Mouse (Mus musculus) B cell, adult 2 months (primary cell): ENCODE data around the gene Fbxw11.
A peak's percentile ranks its signal among the peaks of the same experiment; 100 is the strongest.
"Not testable (repeated sequence)": the region's sequence is repeated elsewhere in the genome, so short reads cannot be mapped to it uniquely, and the experiment has no call there.

Source experiments
- DNase-seq, 2 experiments: peaks; one replicate each; pipeline ENCODE4 v3.0.0; 2022

Gene Fbxw11

DNA sequence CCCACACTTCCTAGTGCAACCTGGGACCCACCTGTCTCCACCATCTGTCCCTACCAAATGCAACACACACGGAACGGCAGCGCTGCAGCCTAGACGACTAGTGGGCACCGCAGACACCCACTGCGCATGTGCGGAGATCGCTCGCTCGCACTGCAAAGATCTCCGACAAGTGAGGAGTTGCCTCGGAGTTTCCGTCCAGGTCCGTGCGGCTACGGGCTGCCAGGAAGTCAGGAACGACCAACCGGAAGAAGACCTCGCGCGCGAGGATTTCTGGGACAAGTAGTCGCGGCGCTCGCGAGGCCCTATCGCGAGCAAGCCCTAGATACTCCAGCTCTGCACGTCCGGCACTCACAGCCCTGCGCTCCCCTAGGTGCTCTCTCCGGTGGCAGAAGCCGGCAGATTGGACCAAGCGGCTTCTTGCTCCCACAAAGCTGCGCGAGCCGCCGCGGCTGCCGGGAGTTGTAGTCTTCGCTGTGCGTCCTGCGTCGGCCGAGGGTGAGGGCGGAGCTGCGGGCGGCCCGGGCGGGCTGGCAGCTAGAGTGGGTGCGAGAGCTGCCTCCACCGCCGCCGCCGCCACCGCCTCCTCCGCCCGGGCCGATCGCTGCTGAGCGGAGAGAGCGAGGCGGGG, at the start of gene Fbxw11:
Gene Fbxw11, plus strand, starts transcription at position 476 of the 628 bp plus-strand sequence.
- peak; percentile 91 to 92 for DNase-seq

DNA sequence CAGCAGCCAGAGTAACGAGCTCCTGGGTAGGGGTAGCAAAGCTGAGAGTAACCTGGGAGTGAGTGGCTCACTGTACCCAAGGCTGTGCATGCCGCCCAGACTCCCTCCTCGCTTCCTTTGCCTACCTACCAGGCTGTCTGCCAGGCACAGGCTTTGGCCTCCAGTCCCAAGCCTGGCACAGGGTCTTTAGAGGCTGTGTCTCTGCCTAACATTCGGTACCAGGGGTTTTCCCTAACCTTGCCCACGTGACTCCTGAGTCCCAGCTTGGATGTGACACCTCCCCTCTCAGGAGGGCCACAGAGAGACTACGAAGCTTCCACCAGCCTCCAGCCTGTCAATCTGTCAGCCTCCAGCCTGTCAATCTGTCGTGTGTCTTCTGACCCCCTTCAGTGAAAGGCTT, 49.4 kb upstream of the Fbxw11 start:
- DNase-seq: no peak

DNA sequence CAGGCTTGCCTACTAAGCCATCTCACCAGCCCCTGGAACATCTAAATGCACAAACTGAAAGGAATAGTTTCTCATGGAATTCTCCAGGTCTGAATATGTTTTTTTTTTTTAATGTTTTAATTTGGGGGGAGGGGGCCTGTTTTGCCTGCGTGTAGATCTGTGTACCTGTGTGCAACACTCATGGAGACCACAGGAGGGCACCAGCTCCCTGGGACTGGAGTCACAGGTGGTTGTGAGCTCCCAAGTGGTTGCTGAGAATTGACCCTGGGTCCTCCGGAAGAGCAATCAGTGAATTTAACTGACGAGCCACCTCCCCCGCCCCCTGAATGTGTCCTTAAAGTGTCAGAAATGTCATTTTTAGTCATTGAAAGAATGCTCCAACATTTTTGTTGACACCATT, 48.4 kb upstream of the Fbxw11 start:
- DNase-seq: no peak

DNA sequence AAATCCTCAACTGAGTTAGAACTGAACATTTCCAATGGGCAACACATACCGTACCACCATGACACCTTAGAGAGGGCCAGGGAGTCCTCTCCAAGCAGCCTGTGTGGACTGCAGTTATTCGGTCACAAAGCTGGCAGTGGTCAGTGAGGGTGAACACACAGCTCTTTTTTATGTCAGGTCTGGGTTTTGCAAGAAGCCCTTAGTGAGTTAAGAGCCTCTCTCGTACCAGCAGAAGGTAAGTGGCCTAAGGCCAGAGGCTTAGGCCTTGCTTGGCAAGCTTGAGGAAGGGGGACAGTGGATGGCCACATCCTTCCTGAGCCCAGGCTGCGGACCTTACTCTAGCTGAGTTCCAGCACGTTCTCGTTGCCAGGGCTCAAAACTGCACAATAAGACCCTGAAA, 42.2 kb upstream of the Fbxw11 start:
- no peak for DNase-seq

DNA sequence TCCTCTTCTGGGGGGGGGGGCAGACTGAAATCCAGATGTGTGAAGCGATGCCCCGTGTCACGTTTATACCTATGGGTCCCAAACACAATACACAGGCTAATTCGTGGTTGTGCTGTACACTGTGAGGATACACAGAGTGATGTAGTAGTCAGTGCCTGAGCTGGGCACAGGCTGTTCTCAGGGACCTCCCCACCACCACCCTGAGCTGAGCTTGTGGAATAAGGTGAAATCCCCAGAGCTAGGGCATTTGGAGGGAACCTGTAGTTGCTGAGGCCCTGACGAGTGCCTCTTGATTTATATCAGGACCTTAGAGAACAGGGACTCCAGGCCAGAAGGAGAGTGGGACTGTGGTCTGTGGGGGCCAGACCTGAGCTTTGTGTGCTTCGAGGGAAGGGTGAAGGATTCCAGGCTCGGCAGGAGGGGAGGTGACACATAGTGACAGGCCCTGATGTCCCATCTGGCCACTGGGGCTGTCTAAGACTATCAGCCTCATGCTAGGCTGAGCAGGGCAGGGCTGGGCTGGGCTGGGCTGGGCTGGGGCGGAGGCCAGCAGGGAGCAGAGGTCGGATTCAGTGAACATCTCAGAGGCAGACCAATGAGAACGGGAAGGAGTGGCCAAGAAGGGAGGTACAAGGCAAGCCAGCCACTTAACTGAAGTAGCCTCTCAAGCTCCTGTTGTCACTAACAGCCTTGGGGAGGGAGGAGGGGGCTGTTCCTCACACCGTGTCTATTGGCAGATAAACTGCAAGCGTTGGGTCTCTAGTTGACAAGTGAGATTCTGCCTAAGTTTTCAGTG, 40.8 kb upstream of the Fbxw11 start:
- DNase-seq: no peak

DNA sequence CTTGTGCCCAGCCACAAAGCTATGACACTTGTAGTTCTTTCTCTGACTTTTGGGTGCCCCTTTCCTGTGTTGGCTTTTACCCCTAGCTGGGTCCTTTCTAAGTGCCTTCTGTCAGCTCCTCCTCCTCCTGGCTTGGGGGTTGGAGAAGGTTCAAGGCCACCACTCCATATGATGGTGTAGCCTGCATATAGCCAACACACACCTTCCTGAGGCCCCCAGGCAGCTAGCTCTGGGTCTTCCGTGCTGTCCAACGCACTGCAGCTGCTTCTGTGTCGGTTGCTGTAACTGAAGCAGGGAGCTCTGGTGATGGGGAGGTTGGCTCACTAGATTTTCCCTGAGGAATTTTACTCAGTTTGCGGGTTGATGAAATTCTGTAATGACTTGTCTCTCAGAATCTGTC, 37.9 kb upstream of the Fbxw11 start:
- no peak for DNase-seq

DNA sequence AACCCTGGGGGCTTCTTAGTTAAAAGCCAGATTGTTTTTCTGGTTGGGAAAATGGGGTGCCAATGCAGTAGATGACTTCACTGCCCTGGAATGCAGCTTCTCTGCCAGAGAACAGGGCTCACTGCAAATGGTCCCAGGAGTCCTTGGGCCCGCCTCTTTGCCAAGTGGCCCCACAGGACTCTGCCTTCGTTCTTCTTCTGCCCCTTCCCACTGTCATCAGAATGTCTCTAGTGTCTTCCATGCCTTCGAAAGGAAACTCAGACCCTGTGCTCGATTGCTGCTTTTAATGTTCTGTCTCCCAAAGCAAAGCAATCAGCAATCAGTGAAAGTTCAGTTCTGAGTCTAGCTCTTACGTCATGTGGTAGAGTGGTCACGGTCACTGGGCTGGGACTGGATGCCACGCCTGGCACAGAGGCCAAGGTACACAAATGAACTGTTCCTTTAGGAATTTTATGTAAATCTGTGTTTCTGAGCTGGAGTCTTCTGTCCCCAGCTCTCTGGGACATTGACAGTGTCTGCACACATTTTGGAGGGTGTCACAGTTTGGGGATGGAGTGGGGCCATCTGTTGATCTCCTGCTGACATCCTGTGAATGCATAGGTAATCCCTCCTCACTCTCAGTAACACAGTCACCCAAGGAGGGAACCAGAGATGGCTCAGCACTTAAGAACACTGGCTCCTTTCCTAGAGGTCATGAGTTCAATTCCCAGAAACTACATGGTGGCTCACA, 37.2 kb upstream of the Fbxw11 start:
- no peak for DNase-seq

DNA sequence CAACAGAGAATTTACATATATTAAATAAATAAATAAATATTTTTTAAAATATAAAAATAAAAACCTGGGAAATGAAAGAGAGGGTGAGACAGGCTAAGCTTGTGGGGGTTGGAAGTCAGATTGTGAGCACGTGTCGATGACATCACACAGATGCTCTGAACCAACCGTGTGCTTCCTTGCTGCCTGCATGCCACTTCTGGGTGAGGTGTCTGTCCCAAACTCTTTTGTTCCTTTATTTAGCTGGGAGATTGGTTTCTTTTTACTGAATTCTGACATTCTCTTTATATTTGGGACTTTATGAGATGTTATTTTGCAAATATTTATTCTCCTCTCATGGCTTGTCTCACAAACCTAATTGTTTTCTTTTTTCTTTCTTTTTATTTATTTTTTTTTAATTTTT, 36.6 kb upstream of the Fbxw11 start:
- DNase-seq: no peak

DNA sequence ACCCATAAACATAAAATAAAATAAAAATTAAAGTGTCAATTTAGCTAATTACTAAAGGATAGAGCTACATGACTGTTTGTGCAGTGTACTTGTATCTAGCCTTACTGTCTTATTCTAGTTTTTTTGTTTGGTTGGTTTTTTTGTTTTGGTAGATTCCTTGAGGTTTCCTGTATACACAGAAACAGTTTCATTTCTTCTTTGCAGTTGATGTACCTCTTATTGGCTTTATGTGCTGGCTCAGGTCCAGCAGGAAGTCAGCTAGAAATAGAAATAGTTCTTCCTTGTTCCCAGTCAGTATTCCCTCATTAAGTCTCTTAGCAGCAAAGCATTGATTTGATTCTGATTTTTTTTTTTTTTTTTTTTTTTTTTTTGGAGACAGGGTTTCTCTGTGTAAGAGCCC, 35.2 kb upstream of the Fbxw11 start:
- no peak for DNase-seq

DNA sequence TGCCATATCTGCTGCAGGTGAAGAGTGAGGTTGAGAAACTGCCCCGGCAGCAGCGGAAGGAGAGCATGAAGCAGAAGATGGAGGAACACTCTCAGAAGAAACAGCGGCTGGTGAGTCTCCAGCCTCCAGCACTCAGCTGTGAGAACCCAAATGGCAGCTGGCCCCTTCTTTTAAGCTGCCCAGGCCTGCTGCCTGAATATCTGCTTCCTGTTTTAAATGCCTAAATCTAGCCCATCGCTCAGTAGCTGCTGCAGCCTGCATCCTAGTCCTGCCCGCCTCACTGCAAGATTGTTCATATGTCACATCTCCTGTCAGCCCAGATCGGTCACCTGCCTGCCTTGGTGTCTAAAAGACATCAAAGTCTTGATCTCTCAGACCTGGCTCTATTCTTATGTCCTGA, 31.9 kb upstream of the Fbxw11 start:
- no peak for DNase-seq

DNA sequence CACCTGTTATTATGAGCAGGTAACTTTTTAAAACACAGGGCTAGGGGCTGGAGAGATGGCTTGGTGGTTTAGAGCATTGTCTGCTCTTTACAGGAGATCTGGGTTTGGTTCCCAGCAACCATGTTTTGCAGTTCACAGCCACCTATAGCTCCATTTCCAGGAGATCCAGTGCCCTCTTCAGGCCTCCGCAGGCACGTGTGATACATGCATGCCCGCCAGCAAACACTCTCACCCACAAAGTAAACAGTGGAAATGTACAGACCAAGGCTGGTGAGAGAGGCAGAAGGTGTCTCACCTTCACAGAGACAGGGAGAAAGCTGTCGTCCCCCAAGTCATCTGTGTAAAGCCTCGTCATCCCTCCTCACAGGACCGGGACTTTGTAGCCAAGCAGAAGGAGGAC, 30.2 kb upstream of the Fbxw11 start:
- DNase-seq: no peak

DNA sequence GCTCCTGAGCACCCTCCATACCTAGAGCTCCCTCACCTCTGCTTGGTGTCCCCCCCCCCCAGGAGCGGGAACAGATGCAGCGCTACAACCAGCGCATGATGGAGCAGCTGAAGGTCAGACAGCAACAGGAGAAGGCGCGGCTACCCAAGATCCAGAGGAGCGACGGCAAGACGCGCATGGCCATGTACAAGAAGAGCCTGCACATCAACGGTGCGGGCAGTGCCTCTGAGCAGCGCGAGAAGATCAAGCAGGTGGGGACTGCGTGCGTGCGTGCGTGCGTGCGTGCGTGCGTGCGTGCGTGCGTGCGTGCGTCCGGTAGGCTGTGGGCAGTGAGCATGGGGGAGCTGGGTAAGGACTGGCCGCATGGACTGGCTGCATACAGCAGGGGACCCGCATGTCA, 28.1 kb upstream of the Fbxw11 start:
- DNase-seq: no peak

DNA sequence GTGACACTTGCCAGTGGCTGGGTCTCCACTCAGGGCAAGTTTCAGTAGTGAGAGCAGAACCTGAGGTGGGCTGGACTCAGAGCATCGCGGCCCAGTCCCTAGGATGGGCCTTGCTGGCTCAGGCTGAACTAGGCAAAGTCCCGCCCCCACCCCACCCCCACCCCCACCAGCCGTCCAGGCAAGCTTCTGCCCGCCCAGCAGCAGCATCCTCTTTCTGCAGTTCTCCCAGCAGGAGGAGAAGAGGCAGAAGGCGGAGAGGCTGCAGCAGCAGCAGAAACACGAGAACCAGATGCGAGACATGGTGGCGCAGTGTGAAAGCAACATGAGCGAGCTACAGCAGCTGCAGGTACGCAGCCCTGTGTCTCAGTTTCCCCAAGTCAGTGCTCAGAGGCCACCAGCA, 27.0 kb upstream of the Fbxw11 start:
- no peak for DNase-seq

DNA sequence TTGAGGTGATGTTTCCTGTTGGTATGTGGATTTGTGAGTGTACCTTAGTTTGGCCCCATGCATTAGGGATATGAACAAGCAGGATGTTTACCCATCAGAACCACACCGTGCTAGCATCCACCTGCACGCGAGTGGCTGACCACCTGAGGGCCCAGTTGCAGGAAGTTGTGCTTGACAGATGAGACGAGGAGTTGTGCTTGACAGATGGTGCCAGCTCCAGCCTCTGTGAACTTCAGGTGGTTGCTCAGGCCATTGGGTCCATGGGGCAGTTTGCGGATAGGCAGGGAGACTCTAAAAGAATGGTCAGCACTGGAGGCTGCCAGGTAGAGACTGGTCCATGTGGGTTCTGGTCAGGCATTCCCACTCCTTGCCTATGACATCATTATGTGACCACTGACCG, 26.4 kb upstream of the Fbxw11 start:
- DNase-seq: no peak

DNA sequence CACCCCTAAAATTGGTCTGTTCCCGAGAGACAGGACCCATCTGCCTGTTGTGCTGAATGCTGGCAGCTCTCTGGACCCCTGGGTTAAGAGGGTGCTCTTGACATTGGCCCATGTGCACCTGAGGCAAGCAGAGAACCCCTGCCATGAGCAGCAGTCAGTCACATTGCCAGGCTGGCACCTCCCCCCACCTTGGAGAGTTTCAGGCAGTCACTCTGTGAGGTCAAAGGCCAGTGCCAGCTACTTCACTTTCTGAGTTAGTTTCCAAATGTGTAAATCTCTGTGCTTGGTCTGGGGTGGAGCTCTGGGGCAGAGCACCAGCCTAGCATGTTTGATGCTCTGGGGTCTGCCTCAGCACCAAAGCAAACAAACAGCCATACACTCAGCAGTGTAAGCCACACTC, 24.5 kb upstream of the Fbxw11 start:
- no peak for DNase-seq

DNA sequence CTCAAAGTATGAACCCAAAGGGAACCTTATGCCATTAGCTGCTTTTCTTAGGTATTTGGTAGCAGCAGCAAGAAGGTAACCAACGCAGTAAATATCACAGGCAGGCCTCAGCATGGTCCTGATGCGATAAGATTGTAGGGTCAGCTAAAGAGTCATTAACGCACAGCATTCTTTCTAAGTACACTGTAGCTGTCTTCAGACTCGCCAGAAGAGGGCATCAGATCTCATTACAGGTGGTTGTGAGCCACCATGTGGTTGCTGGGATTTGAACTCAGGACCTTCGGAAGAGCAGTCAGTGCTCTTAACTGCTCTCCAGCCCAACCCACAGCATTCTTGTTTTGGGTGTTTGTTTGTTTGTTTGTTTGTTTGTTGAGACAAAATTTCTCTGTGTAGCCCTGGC, 23.9 kb upstream of the Fbxw11 start:
- DNase-seq: not testable (repeated sequence)

DNA sequence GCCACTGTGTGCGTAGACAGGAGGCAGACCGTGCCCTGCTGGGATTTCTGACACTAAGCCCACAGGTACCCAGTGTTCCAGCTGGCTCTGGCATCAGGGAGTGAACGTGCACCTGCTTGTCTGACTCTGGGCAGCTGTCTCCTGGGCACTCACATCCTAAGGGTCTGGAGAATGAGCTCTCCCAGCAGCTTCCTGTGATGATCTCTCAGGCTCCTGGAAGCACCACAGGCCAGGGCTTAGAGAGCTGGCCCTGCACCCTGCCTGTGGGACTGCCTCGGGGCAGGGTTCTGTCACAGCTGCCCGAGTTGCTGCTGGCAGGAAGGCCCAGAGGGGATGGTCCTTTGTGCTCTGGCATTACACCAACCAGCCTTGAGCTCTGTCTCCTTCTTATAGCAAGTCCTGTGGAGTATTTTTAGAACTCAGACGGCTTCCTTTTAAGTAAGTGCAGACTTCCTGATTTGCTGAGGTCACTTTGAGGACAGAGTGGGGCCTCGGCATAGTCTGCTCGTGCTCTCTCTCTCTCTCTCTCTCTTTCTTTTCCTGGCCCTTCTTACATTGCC, 23.2 kb upstream of the Fbxw11 start:
- peak; percentile 44 to 46 for DNase-seq

DNA sequence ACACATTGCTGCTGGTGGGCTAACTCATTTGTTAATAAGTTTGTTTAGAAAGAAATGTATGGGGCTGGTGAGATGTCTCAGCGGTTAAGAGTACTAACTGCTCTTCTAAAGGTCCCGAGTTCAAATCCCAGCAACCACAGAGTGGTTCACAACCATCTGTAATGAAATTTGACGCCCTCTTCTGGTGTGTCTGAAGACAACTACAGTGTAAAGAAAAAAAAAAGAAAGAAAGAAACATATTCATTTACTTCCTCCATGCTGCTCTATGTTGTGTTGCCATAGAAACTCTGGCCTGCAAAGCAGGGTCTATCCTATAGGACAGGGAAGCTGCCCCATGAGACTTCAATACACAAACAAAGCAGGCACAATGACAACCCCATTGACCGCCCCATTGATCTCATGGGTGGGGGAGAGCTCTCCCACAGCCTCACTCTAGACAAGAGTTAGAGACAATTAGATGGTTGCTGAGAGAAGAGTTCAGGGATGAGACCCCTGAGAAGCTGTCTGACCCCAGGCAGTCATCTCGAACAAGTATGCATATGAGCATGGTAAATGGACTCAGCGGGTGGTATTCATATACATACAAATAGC, 22.6 kb upstream of the Fbxw11 start:
- no peak for DNase-seq

DNA sequence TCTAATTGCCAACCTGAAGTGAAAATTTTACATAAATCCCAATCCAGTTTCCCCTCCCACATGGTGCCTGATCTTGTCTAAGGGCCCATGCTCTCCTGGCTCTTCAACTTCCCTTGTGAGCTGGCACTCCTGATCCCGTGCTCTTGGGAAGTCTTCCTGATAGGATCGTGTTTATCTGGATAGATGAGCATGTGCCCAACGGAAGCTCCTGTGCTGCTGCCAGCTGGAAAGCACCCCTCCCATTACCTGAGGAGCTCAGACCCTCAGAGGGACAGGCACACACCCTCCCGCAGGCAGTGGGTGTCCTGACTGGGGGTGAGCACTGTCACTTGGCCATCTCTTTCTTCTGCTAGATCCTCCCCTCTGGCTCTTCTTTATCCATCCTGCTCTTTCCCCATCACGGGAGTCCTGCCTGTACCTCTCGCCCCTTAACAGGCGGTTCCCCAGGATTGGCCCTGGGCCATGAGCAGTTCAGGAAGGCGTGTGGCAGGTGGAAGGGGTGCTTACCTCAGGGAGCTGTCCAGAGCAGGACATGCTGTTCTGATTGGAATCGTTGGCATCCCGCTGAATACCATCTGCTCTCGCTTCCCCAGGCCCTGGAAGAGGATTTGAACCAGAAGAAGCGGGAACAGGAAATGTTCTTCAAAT, 20.6 kb upstream of the Fbxw11 start:
- DNase-seq: no peak

DNA sequence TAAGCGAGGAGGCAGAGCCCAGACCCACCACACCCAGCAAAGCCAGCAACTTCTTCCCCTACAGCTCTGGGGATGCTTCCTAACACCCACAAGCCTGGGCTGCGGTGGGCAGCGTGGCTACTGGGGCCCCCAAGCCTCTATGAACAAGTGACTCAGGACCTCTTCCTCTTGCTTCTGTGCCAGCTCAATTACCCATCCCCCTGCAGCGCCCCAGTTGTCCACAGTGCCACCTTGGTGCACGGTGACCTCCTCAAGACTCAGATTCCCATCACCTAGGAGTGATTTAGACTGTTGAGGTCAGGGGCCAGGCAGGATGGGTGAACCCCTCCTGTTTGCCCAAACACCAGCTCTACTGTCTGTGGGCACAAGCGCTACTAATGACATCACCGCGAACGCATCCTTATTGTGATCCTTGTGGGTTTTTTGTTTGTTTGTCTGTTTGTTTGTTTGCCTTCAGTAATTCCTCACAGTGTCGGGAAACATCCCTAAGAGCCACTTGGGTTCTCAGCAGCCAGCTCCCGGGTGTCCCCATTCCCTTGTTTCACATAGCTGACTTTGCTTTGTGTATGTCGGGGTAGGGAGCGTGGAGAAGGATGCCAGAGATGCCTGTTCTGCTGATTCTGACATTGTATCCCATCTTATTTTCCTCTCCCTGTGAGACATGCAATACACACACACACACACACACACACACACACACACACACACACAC, 19.9 kb upstream of the Fbxw11 start:
- no peak for DNase-seq

DNA sequence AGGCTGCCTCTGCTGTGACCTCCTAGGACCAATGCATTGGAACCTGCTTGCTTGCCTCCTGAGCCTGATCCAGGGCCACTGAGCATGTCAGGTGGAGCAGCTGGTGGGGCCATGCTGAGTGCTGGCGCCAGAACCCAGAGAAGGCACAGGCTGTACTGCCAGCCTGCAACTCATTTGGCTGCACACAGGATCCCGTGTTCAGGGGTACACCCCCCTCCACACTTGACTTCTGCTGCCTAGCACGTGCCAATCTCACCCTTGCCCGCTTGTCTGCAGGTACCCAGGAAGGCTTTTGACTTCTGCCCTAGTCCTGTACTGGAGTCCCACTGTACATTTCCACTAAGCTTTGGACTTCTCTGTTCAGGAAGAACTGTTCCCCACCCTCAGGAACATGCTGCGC, 19.3 kb upstream of the Fbxw11 start:
- no peak for DNase-seq

DNA sequence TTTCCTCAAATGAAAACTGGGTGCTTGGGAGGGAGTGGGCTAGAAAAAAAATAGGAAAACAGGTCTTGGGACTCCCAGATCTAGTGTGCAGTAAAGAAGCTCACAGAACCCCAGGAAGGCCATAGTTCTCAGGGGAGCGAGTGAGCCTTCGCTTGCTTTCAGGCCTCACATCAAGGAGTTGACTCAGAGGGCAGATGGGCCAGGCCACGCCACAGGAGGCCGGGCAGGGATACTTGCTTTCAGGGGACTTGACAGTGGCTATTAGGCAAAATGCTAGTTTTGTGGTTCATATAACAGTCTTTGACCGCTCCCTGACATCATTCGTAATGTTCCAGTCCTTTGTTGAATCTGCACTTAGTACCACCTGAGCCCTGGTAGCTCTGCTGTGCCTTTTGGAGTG, 18.6 kb upstream of the Fbxw11 start:
- DNase-seq: no peak
